ENCODE assay signal across 8 mouse cellular contexts in genomic region chr6:124492842-124493561, GRCm38 (mm10). TPM values are rescaled to one million over a fixed set of nuclear protein-coding genes. Genes with fewer than 3 reads are reported as not detected.
A peak's percentile ranks its signal among the peaks of the same experiment; 100 is the strongest.
DNase-seq lines count a peak whose midpoint lies in the region; ATAC-seq lines count a peak whose summit lies in the region.

C1rl (plus strand) TSS chr6:124493113.

- H3K36me3 ChIP-seq in hindbrain, embryonic 12.5 days: no peaks in the 10 kb centered on the region

- no peak within 1 kb of the TSS for H3K9ac ChIP-seq in hindbrain, embryonic 12.5 days

- DNase-seq in NIH3T3 (ENCODE audit: low read depth): peak; percentile 99
- peak; percentile 74 to 75 for DNase-seq in cerebellum, postnatal 10 days
- peak; percentile 31 to 69 for DNase-seq in frontal cortex, postnatal 14 days (ENCODE audit: low spot score in 2 of 2)
- peak; percentile 77 to 78 for DNase-seq in layer of hippocampus, postnatal 10 days (ENCODE audit: low spot score in 2 of 2)
- peak; percentile 91 for DNase-seq in lung, postnatal 10 days
- DNase-seq in ovary, postnatal 10 days (ENCODE audit: low spot score): peak; percentile 53
- DNase-seq in thymus, postnatal 0 days (ENCODE audit: low spot score): peak; percentile 47

- no peak within 1 kb of the TSS for H3K27ac ChIP-seq in hindbrain, embryonic 12.5 days

- peaks cover 2% of the 10 kb centered on the region; the same call in 1 of the 2 replicates for H3K4me1 ChIP-seq in hindbrain, embryonic 12.5 days

- 3% methylated on average over 1 of the region's 4 CpGs for WGBS in hindbrain, embryonic 12.5 days

- H3K9me3 ChIP-seq in hindbrain, embryonic 12.5 days (replicated peaks): 0 out of 2 replicates have a peak, but pooled peaks cover 3% of the 10 kb centered on the region

- peak; percentile 73 for ATAC-seq in hindbrain, embryonic 12.5 days (ENCODE audit: low FRiP score)

- H3K4me3 ChIP-seq in hindbrain, embryonic 12.5 days: no peak within 1 kb of the TSS

- H3K27me3 ChIP-seq in hindbrain, embryonic 12.5 days: no peaks in the 10 kb centered on the region

- no peak within 1 kb of the TSS for H3K4me2 ChIP-seq in hindbrain, embryonic 12.5 days (replicated peaks)

RNA-seq across cellular contexts. Expression of gene C1rl, which starts in this region (rescaled TPM):
- 0.20 and 0.25 TPM in 2 replicates for polyA plus RNA-seq in hindbrain, embryonic 12.5 days (2016; fragmentation: Nextera tagmentation; extraction: Ambion mirVana)
- total RNA-seq in layer of hippocampus, postnatal 10 days (2021): under 1 TPM; 0.25 to 0.34 TPM
- 0.67 and 0.85 TPM in 2 replicates for polyA plus RNA-seq in thymus, postnatal 0 days (2015; fragmentation: Nextera tagmentation; extraction: Ambion mirVana)

Comparison
In these comparisons a context has a peak if more than half of its experiments do, and no peak if none do; other contexts are left out.
1. Peak in ATAC-seq in hindbrain, embryonic 12.5 days; RNA of the gene not detected or under 1 TPM.
2. Peak in DNase-seq in layer of hippocampus, postnatal 10 days; RNA of the gene not detected or under 1 TPM.
3. Peak in DNase-seq in thymus, postnatal 0 days; RNA of the gene not detected or under 1 TPM.
4. DNase-seq: peak in every context shown above with its lines; median percentile 99 in NIH3T3; 91 in lung, postnatal 10 days; 78 in layer of hippocampus, postnatal 10 days; 74 in cerebellum, postnatal 10 days; 53 in ovary, postnatal 10 days; 50 in frontal cortex, postnatal 14 days; 47 in thymus, postnatal 0 days.